Mouse (Mus musculus) limb, embryonic 12.5 days (tissue): ENCODE measurements around the gene Acaca. TPM values are rescaled to one million over a fixed set of nuclear protein-coding genes. Genes with fewer than 3 reads are reported as not detected.

ENCODE experiments used
- ATAC-seq: fragments of 200-750 bp; cut with Nextera tagmentation; 2 replicates; pipeline ENCODE4 v1.8.0; 2017; ENCODE audit warnings: low read depth, moderate TSS enrichment; ENCODE audit not compliant: insufficient number of reproducible peaks, insufficient read depth, low FRiP score, low TSS enrichment
- H3K27ac ChIP-seq: fragments of 300-500 bp; sonication (generic); 2 replicates; pipeline ENCODE4 v1.5.1; 2016; ENCODE audit warnings: mild to moderate bottlenecking, moderate library complexity
- H3K27me3 ChIP-seq: fragments of 300-500 bp; sonication (generic); 2 replicates; pipeline ENCODE4 v1.6.1; 2016; ENCODE audit warnings: mild to moderate bottlenecking, moderate library complexity
- H3K36me3 ChIP-seq: fragments of 300-500 bp; sonication (generic); 2 replicates; pipeline ENCODE4 v1.6.1; 2016; ENCODE audit warnings: mild to moderate bottlenecking, moderate library complexity
- H3K4me1 ChIP-seq: fragments of 300-500 bp; sonication (generic); replicated peaks from 2 replicates; pipeline ENCODE4 v1.6.1; 2016
- H3K4me2 ChIP-seq: fragments of 300-500 bp; sonication (generic); 2 replicates; pipeline ENCODE4 v1.6.1; 2016; ENCODE audit warnings: mild to moderate bottlenecking, moderate library complexity
- H3K4me3 ChIP-seq: fragments of 300-500 bp; sonication (generic); replicated peaks from 2 replicates; pipeline ENCODE4 v1.5.1; 2016; ENCODE audit warnings: mild to moderate bottlenecking
- H3K9ac ChIP-seq: fragments of 300-500 bp; sonication (generic); replicated peaks from 2 replicates; pipeline ENCODE4 v1.6.1; 2016; ENCODE audit warnings: mild to moderate bottlenecking, moderate library complexity
- H3K9me3 ChIP-seq: fragments of 300-500 bp; sonication (generic); 2 replicates; pipeline ENCODE4 v1.6.1; 2016; ENCODE audit warnings: mild to moderate bottlenecking, moderate library complexity
- WGBS: fragments of 180-500 bp; shearing (Covaris S2); methylation state at CpG from one replicate; pipeline ENCODE4 v1.1.7; 2016; 5-methylcytosine and 5-hydroxymethylcytosine counted together
- polyA plus RNA-seq: library from polyadenylated mRNA; unstranded; fragments of >200 nt; fragmentation: Nextera tagmentation; extraction: Ambion mirVana; gene quantifications from 2 replicates; pipeline ENCODE4 v1.2.1, GENCODE M21; 2016

Acaca gene
- polyA plus RNA-seq, 1 experiment from 2014 or later, result 26.2 TPM

- 74% methylated on average over 4 of the region's 4 CpGs for WGBS
- Histone ChIP-seq H3K36me3 (no peaks in the 10 kb centered on the region), H3K4me2 (no peak overlapping the region), H3K9me3 (peaks cover 7% of the 10 kb centered on the region; the same call in 1 of the 2 replicates), H3K27ac (no peak overlapping the region), H3K9ac (no peak overlapping the region), H3K4me3 (no peak overlapping the region), H3K4me1 (peaks cover 25% of the 10 kb centered on the region), H3K27me3 (peaks cover 4% of the 10 kb centered on the region; the same call in 1 of the 2 replicates)
- ATAC-seq, result no peak
Observed at GRCm38 (mm10) chr11:84410383-84410782, 280.9 kb downstream of the Acaca start.

GRCm38 (mm10) chr11:84410879-84411641, 281.6 kb downstream of the Acaca start:
- H3K9ac ChIP-seq, result no peak overlapping the region
- peaks cover 4% of the 10 kb centered on the region; the same call in 1 of the 2 replicates for H3K27me3 ChIP-seq
- H3K4me1 ChIP-seq, result peaks cover 25% of the 10 kb centered on the region
- no peak overlapping the region for H3K27ac ChIP-seq
- no peak overlapping the region for H3K4me2 ChIP-seq
- no peaks in the 10 kb centered on the region for H3K36me3 ChIP-seq
- peaks cover 7% of the 10 kb centered on the region; the same call in 1 of the 2 replicates for H3K9me3 ChIP-seq
- 0 out of 2 replicates have a peak, but pooled peaks have one; percentile 18 for ATAC-seq
- WGBS, result 68% methylated on average over 7 of the region's 7 CpGs
- H3K4me3 ChIP-seq, result no peak overlapping the region

- Histone ChIP-seq H3K36me3 (no peaks in the 10 kb centered on the region), H3K9ac (no peak overlapping the region), H3K4me3 (no peak overlapping the region), H3K9me3 (peaks cover 4% of the 10 kb centered on the region; the same call in 1 of the 2 replicates), H3K4me1 (peaks cover 25% of the 10 kb centered on the region), H3K27ac (no peak overlapping the region), H3K27me3 (peaks cover 7% of the 10 kb centered on the region), H3K4me2 (no peak overlapping the region)
- ATAC-seq, result 0 out of 2 replicates have a peak, but pooled peaks have one; percentile 15
- 64% methylated on average over 7 of the region's 7 CpGs for WGBS
Observed at GRCm38 (mm10) chr11:84411642-84412018, 282.2 kb downstream of the Acaca start.

GRCm38 (mm10) chr11:84412201-84412934, 282.9 kb downstream of the Acaca start:
- Histone ChIP-seq H3K4me1 (peaks cover 25% of the 10 kb centered on the region), H3K9me3 (0 out of 2 replicates have a peak, but pooled peaks cover 2% of the 10 kb centered on the region), H3K4me2 (no peak overlapping the region), H3K27ac (no peak overlapping the region), H3K36me3 (no peaks in the 10 kb centered on the region), H3K4me3 (no peak overlapping the region), H3K27me3 (peaks cover 7% of the 10 kb centered on the region), H3K9ac (no peak overlapping the region)
- WGBS, result 22% methylated on average over 12 of the region's 12 CpGs
- ATAC-seq, result no peak

- Histone ChIP-seq H3K4me2 (no peak overlapping the region), H3K4me1 (peaks cover 25% of the 10 kb centered on the region), H3K4me3 (no peak overlapping the region), H3K9me3 (0 out of 2 replicates have a peak, but pooled peaks cover 2% of the 10 kb centered on the region), H3K9ac (no peak overlapping the region), H3K27ac (no peak overlapping the region), H3K36me3 (no peaks in the 10 kb centered on the region), H3K27me3 (peaks cover 7% of the 10 kb centered on the region)
- 56% methylated on average over 6 of the region's 6 CpGs for WGBS
- ATAC-seq, result no peak
Observed at GRCm38 (mm10) chr11:84413111-84413510, 283.6 kb downstream of the Acaca start.

GRCm38 (mm10) chr11:84420779-84421178, 291.3 kb downstream of the Acaca start:
- Histone ChIP-seq H3K4me2 (no peak overlapping the region), H3K4me3 (no peak overlapping the region), H3K27ac (no peak overlapping the region), H3K9ac (no peak overlapping the region), H3K27me3 (peaks cover 3% of the 10 kb centered on the region; the same call in 1 of the 2 replicates), H3K9me3 (0 out of 2 replicates have a peak, but pooled peaks cover 2% of the 10 kb centered on the region), H3K4me1 (peaks cover 41% of the 10 kb centered on the region), H3K36me3 (no peaks in the 10 kb centered on the region)
- ATAC-seq, result no peak
- 85% methylated on average over 6 of the region's 6 CpGs for WGBS

- H3K4me1 ChIP-seq, result peaks cover 42% of the 10 kb centered on the region
- 59% methylated on average over 13 of the region's 13 CpGs for WGBS
- no peak overlapping the region for H3K9ac ChIP-seq
- H3K9me3 ChIP-seq, result no peaks in the 10 kb centered on the region
- no peak overlapping the region for H3K27ac ChIP-seq
- no peaks in the 10 kb centered on the region for H3K27me3 ChIP-seq
- no peak overlapping the region for H3K4me2 ChIP-seq
- H3K36me3 ChIP-seq, result 0 out of 2 replicates have a peak, but pooled peaks cover 3% of the 10 kb centered on the region
- no peak overlapping the region for H3K4me3 ChIP-seq
- no peak for ATAC-seq
Observed at GRCm38 (mm10) chr11:84425736-84426632, 296.5 kb downstream of the Acaca start.

- no peak overlapping the region for H3K4me3 ChIP-seq
- H3K27ac ChIP-seq, result no peak overlapping the region
- no peak for ATAC-seq
- no peaks in the 10 kb centered on the region for H3K9me3 ChIP-seq
- H3K4me1 ChIP-seq, result peaks cover 35% of the 10 kb centered on the region
- no peaks in the 10 kb centered on the region for H3K27me3 ChIP-seq
- H3K36me3 ChIP-seq, result 0 out of 2 replicates have a peak, but pooled peaks cover 6% of the 10 kb centered on the region
- H3K9ac ChIP-seq, result no peak overlapping the region
- WGBS, result 88% methylated on average over 5 of the region's 5 CpGs
- H3K4me2 ChIP-seq, result no peak overlapping the region
Observed at GRCm38 (mm10) chr11:84426633-84426998, 297.1 kb downstream of the Acaca start.

GRCm38 (mm10) chr11:84429581-84429980, 300.1 kb downstream of the Acaca start:
- no peak overlapping the region for H3K9ac ChIP-seq
- H3K9me3 ChIP-seq, result no peaks in the 10 kb centered on the region
- 42% methylated on average over 1 of the region's 1 CpGs for WGBS
- no peak overlapping the region for H3K4me2 ChIP-seq
- no peaks in the 10 kb centered on the region for H3K27me3 ChIP-seq
- peaks cover 14% of the 10 kb centered on the region for H3K4me1 ChIP-seq
- 0 out of 2 replicates have a peak, but pooled peaks cover 7% of the 10 kb centered on the region for H3K36me3 ChIP-seq
- H3K27ac ChIP-seq, result no peak overlapping the region
- ATAC-seq, result no peak
- H3K4me3 ChIP-seq, result no peak overlapping the region

- Histone ChIP-seq H3K4me1 (peaks cover 9% of the 10 kb centered on the region), H3K9me3 (no peaks in the 10 kb centered on the region), H3K36me3 (peaks cover 9% of the 10 kb centered on the region; the same call in 1 of the 2 replicates), H3K9ac (no peak overlapping the region), H3K27me3 (no peaks in the 10 kb centered on the region), H3K4me2 (no peak overlapping the region), H3K27ac (no peak overlapping the region), H3K4me3 (no peak overlapping the region)
- 73% methylated on average over 4 of the region's 4 CpGs for WGBS
- ATAC-seq, result no peak
Observed at GRCm38 (mm10) chr11:84430336-84430735, 300.9 kb downstream of the Acaca start.
